Comparison of ENCODE assay signal across 27 mouse cellular contexts in the genomic region with DNA sequence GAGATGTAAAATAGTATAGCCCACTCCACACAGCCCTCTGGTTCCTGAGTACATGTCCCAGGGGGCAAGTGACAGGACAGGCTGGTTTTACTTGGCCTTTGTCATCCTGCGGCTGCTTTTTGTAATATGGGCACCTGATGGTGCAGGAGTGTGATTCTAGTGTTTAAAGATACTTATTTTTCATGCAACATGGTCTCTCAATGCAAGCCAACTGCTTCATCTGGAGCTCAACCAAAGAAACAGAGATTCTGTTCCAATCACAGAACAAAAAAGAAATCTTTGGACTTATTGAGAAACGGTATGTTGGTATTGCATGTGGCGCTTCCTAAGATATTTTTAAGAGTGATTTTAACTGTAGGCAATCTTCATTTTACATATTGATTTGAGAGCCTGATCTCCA.
"Had no signal": no experiment of that assay in that cellular context is flagged by ENCODE, and none has a peak within 500 bp of the region (broad histone marks: within the 10 kb centered on the region; RNA-seq: fewer than 3 reads in every experiment).

No protein-coding gene starts in this region.

- DNase-seq: gastrocnemius, postnatal 14 days; gastrocnemius, postnatal 36 days; heart, adult 11 months; heart, adult 2 months; heart, postnatal 14 days; heart, postnatal 36 days; kidney, adult 11 months; kidney, adult 2 months; kidney, adult 9 months; kidney, postnatal 14 days; kidney, postnatal 36 days; left cerebral cortex, postnatal 4 days; lung, adult 18-20 months had no signal

- H3K9me3 ChIP-seq: heart, embryonic 13.5 days; heart, embryonic 15.5 days; hindbrain, embryonic 13.5 days; hindbrain, embryonic 15.5 days; kidney, embryonic 15.5 days; limb, embryonic 13.5 days; limb, embryonic 15.5 days; liver, embryonic 12.5 days had no signal

- H3K27ac ChIP-seq: heart, adult 2 months; heart, embryonic 13.5 days; heart, embryonic 15.5 days; hindbrain, embryonic 13.5 days; hindbrain, embryonic 15.5 days; hindbrain, postnatal 0 days; kidney, embryonic 15.5 days; kidney, postnatal 0 days; limb, embryonic 13.5 days; limb, embryonic 15.5 days; liver, embryonic 12.5 days; liver, embryonic 14.5 days had no signal

- ATAC-seq: hindbrain, postnatal 0 days; intestine, embryonic 16.5 days; liver, embryonic 12.5 days had no signal

- H3K4me3 ChIP-seq: heart, adult 2 months; heart, embryonic 13.5 days; heart, embryonic 15.5 days; hindbrain, embryonic 13.5 days; hindbrain, embryonic 15.5 days; kidney, embryonic 15.5 days; layer of hippocampus, adult 2 months; limb, embryonic 13.5 days; limb, embryonic 15.5 days; liver, embryonic 12.5 days had no signal

- H3K36me3 ChIP-seq: heart, embryonic 13.5 days; heart, embryonic 15.5 days; hindbrain, embryonic 13.5 days; hindbrain, embryonic 15.5 days; kidney, embryonic 15.5 days; limb, embryonic 13.5 days; limb, embryonic 15.5 days; liver, embryonic 12.5 days had no signal

- H3K4me1 ChIP-seq: hindbrain, embryonic 13.5 days; hindbrain, embryonic 15.5 days; kidney, embryonic 15.5 days; limb, embryonic 15.5 days; liver, embryonic 12.5 days had no signal

- H3K4me2 ChIP-seq: heart, embryonic 11.5 days; heart, embryonic 13.5 days; heart, embryonic 15.5 days; hindbrain, embryonic 13.5 days; hindbrain, embryonic 15.5 days; kidney, embryonic 15.5 days; limb, embryonic 13.5 days; limb, embryonic 15.5 days; liver, embryonic 12.5 days had no signal

- H3K27me3 ChIP-seq: heart, embryonic 13.5 days; heart, embryonic 15.5 days; hindbrain, embryonic 13.5 days; hindbrain, embryonic 15.5 days; kidney, embryonic 15.5 days; limb, embryonic 13.5 days; limb, embryonic 15.5 days; liver, embryonic 12.5 days had no signal

- H3K9ac ChIP-seq: heart, embryonic 13.5 days; heart, embryonic 15.5 days; hindbrain, embryonic 13.5 days; hindbrain, embryonic 15.5 days; kidney, embryonic 15.5 days; limb, embryonic 13.5 days; limb, embryonic 15.5 days; liver, embryonic 12.5 days; liver, embryonic 14.5 days had no signal
